Mouse (Mus musculus) layer of hippocampus, adult 11-12 months (tissue): ENCODE measurements around the gene Otop2.

Source experiments
- DNase-seq: peaks from one replicate; pipeline ENCODE4 v3.0.0; 2022; ENCODE audit warnings: low spot score

The Otop2 gene

DNA sequence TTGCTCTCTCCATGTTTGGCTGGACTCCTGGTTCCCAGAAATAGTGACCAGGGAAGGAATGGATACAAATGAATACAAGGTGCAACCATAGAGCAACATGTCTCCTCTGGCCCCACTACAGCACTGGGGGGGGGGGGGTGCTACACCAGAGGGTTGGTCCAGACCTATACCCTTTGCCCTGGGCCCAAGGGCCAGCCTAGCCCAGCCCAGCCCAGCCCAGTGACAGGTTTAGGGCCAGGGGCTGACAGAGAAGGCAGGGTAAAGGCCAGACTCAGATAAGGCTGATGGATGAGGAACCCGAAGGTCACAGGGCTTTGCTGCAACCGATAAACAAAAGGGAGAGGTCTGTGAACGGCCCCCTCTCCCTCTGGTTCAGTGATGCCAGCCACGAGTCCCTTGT is 43.0 kb downstream of the Otop2 start:
- DNase-seq: no peak

- DNase-seq: no peak
Observed at GRCm38 (mm10) chr11:115353375-115353774, 46.4 kb downstream of the Otop2 start.

DNA sequence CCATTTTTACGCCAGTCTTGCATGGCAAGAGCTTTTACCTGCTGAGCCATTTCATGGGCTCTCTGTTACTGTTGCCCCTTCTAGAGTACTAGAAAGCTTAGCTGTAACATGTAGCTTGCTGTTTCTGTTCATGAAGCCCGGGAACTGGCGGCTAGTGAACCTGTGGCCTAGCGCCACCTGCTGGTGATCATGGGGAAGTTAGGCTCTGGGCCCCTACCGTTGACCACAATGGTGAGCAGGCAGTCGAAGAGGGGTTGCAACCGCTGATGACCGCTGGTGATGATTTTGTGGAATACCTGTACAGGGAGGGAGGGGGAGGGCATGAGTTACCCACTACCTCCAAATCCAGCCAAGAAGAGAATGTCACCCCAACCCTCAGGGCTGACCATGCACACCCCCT is 47.2 kb downstream of the Otop2 start:
- peak; percentile 61 for DNase-seq

- peak; percentile 76 for DNase-seq
Observed at GRCm38 (mm10) chr11:115358468-115358867, 51.5 kb downstream of the Otop2 start.

GRCm38 (mm10) chr11:115359293-115359692 is 52.3 kb downstream of the Otop2 start:
- no peak for DNase-seq

GRCm38 (mm10) chr11:115359726-115360125 is 52.8 kb downstream of the Otop2 start:
- no peak for DNase-seq

GRCm38 (mm10) chr11:115364136-115364535 is 57.2 kb downstream of the Otop2 start:
- no peak for DNase-seq

- DNase-seq: peak; percentile 63
Observed at GRCm38 (mm10) chr11:115366039-115366705, 59.2 kb downstream of the Otop2 start.

DNA sequence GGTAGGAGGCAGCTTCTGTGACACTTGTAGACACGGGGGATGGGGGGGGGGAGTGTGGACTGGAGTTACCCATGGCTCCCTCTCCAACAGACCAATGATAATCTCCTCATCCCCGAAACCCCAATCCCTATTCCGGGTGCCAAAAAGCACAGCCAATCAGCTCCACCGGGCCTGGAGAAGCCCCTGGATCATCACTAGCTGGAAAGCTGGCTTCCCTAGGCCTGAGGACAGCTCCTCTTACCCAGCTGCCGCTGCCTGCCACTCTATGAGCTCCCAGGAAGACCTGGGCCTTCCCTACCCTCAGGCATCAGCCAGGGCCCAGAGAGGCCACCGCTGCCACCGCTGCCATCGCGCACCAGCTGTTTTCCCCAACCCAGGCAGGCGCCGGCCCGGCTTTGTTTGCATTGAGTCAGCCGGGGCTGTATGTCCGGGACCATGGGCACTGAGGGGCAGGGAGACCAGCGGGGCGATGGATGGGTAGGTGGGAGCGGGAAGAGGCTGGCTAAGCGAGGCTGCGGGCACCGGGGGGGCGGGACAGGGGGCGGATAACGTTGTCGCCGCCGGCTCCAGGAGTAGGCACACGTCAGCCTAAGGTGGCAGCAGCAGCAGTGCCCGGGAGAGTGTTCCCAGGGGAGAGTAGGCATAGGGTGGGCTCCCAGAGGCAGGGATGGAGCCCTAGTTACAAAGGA is 59.9 kb downstream of the Otop2 start:
- peak; percentile 66 for DNase-seq

DNA sequence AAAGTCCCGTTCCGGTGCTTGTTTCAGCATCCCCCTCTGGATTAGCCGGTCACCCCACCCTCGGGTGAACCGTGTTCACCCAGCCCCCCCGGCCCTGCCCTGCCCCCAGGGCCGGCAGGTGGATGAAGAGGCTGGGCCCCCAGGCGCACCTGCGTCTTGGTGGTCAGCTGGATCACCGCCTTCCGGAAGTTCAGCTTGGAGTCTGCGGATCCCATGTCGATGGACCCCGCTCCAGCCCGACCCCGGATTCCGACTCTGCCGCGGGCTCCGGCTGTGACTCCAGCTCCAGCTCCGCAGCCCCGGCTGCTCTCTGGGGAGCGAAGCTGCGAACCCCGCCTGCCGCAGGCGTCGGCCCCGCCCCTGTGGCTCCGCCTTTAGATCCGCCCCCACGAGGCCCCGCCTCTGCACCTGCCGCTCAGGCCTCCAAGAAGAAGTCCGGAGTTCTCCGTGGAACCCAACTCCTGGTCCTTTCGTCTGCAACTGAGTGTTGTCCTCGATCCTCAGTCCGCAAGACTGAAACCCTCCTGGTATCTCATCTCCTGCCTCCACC is 60.5 kb downstream of the Otop2 start, which contains the start of gene Hid1:
Hid1 (minus strand) TSS at position 362 of the 550 bp plus-strand sequence.
- DNase-seq: peak; percentile 87

- DNase-seq: no peak
Observed at GRCm38 (mm10) chr11:115370368-115370767, 63.4 kb downstream of the Otop2 start.

- no peak for DNase-seq
Observed at GRCm38 (mm10) chr11:115371354-115371753, 64.4 kb downstream of the Otop2 start.

DNA sequence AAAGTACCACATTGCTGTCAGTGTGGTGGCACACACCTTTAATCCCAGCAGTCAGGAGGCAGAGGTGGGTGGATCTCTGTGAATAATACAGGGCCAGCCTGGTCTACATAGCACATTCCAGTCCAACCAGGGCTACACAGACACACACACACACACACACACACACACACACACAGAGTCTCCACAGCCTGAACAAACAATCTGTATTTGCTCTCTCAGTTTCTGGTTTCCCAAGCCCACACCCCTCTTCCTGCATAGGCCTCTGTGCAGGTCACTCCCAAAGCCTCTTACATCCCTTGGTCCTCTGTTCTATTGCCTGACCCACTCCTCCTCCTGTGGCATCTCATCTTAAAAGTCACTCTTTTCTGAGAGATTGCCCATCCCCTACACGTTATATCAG is 65.1 kb downstream of the Otop2 start:
- DNase-seq: no peak

DNA sequence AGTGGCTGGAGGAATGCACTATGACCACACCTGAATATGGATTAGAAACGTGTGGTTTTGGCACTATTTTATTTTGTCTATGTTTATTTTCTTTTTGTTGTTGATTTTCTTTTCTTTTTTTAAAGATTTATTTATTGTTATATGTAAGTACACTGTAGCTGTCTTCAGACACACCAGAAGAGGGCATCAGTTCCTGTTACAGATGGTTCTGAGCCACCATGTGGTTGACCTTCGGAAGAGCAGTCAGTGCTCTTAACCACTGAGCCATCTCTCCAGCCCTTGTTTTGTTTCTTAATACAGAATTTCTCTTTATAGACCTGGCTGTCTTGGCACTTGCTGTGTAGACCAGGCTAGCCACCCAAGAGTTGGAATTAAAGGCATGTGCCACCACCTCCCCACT is 65.8 kb downstream of the Otop2 start:
- DNase-seq: no peak

DNA sequence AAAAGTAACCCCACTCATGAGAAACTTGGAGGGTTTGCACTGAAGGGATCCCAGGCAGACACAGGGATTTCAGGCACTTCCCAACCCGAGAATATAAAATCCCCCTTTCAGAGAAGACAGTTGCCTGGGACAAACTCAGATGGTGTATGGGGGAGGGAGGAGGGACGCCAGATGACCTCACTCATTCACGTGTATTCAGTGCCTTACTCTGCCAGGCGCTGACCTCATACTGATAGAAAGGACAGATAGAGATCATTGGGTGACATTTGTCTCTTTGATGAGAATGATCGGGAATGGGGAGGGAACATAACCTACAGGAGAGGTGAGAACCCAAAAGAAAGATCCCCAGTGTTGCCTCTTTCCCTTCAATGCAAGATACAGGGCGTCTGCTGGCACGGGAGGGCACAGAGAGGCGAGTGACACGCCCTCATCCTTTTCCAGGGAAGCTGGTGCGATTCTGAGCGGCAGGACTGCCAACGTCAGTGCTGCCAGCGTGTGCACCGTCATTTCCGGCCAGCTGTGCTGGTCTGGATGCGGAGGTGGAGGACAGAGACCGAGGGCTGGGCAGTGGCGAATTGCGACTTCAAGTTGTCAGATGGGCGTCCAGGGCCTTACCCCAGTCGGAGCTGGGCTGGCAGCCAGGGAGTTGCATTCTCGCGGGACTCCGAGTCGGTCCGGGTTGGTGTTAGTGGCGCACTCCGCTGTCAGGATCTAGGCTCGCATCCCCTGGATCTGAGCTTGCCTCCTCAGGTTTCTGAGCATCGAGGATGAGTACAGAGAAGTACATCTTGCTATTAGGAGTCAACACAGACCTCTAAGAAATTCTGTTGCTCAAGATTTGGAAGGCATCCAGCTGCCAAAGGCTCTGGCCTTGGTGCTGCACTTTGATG is 67.1 kb downstream of the Otop2 start:
- peak; percentile 84 for DNase-seq

GRCm38 (mm10) chr11:115374695-115375425 is 67.9 kb downstream of the Otop2 start:
- DNase-seq: peak; percentile 74

DNA sequence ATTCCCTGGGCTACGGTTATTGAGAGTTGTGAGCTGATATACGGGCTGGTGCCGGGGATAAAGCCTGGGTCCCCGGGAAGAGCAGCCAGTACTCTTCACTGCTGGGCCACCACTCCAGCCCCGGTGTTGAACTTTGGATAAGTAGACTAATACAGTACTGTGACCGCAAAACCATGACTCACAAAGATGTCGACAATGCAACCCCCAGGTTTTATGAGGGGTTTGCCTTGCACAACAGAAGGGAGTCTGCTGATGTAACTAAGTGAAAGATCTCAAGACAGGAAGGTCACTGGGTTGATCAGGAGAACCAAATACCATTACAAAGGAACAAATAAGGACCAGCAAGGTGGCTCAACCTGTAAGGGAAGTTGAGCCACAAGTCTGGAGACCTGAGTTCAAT is 69.8 kb downstream of the Otop2 start:
- DNase-seq: no peak

GRCm38 (mm10) chr11:115377254-115377653 is 70.3 kb downstream of the Otop2 start:
- no peak for DNase-seq

- no peak for DNase-seq
Observed at GRCm38 (mm10) chr11:115377854-115378253, 70.9 kb downstream of the Otop2 start.

DNA sequence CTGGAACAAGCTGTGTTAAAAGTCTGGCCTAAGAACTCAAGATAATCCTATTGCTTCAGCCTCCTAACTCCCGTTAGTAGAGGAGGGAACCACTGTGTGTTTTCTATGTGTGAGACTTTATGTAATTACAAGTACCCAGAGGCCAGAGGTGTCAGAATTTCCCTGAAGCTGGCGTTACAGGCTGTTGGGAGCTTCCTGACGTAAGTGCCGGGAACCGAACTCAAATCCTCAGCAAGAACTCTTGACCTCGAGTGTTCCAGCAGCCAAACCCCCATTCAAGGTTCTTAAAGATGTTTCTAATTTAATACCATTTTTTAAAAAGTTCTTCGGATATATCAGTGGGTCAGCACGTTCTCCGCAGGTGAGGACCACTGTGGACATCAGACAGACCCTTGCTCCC is 74.3 kb downstream of the Otop2 start:
- DNase-seq: no peak
